ENCODE assay signal across 17 mouse cellular contexts in the genomic region with DNA sequence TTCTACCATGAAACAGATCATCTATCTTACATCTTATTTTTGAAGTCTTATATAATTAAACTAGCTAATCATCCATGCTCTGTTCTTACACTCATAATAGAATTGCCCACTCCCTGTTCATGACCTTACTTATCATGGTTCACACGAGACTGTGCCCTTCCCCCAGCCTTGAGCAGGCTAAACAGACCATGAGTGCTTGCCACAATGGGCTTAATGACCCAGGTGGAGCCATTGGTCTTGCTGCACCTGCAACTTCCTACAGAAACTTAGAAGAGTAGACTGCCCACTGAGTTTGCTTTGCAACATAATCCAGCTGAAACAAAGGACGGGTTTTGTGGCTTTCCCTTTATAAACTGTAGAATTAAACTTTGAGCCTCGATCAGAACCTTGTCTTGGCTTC. TPM values are rescaled to one million over a fixed set of nuclear protein-coding genes. Genes with fewer than 3 reads are reported as not detected.
"Had no signal": no experiment of that assay in that cellular context is flagged by ENCODE, and none has a peak within 500 bp of the region (broad histone marks: within the 10 kb centered on the region; RNA-seq: fewer than 3 reads in every experiment).

No protein-coding gene starts in this region.

- H3K4me3 ChIP-seq: megakaryocyte, embryonic 14.5 days; midbrain, embryonic 13.5 days; midbrain, embryonic 15.5 days; neural tube, embryonic 12.5 days; stomach, embryonic 15.5 days had no signal

- H3K27me3 ChIP-seq: megakaryocyte, embryonic 14.5 days; midbrain, embryonic 13.5 days; midbrain, embryonic 15.5 days; neural tube, embryonic 12.5 days; stomach, embryonic 15.5 days had no signal

- H3K9ac ChIP-seq: lung, embryonic 14.5 days; midbrain, embryonic 13.5 days; midbrain, embryonic 15.5 days; neural tube, embryonic 12.5 days; stomach, embryonic 15.5 days had no signal

- H3K9me3 ChIP-seq: midbrain, embryonic 15.5 days; neural tube, embryonic 12.5 days; stomach, embryonic 15.5 days had no signal

- H3K4me1 ChIP-seq: midbrain, embryonic 13.5 days; midbrain, embryonic 15.5 days; neural tube, embryonic 12.5 days; stomach, embryonic 15.5 days had no signal

- DNase-seq: lung, adult 18-20 months; lung, embryonic 14.5 days; lung, postnatal 10 days; lung, postnatal 36 days; right cerebral cortex, postnatal 14 days; thymus, adult 2 months; thymus, postnatal 36 days had no signal

- H3K36me3 ChIP-seq: midbrain, embryonic 13.5 days; midbrain, embryonic 15.5 days; neural tube, embryonic 12.5 days; stomach, embryonic 15.5 days had no signal

- H3K27ac ChIP-seq: macrophage; midbrain, embryonic 13.5 days; midbrain, embryonic 15.5 days; neural tube, embryonic 12.5 days; stomach, embryonic 15.5 days; stomach, postnatal 0 days had no signal

RNA-seq across cellular contexts. Expression of a gene that starts 22.5 kb away (rescaled TPM):
- total RNA-seq: midbrain, postnatal 0 days; monocyte, adult 5-6 weeks; neutrophil, adult 5-6 weeks had no signal
- polyA plus RNA-seq: macrophage had no signal
